ENCODE assay signal across 7 mouse cellular contexts in genomic region chr9:72660911-72661310, GRCm38 (mm10). TPM values are rescaled to one million over a fixed set of nuclear protein-coding genes. Genes with fewer than 3 reads are reported as not detected.
DNase-seq lines count a peak whose midpoint lies in the region; ATAC-seq and TF ChIP-seq lines count a peak whose summit lies in the region.

No protein-coding gene starts in this region.

- no peak for DNase-seq in lung, postnatal 10 days
- DNase-seq in cerebellum, adult 2 months = no peak
- DNase-seq in left cerebral cortex, adult 9 months (ENCODE audit: low spot score in 2 of 2) = no peak

- TF ChIP-seq POLR2A in cerebellum, adult 2 months (IDR thresholded peaks at IDR 0.05; ENCODE audit: borderline replicate concordance, insufficient read depth, low read length) = no peak

- H3K27ac ChIP-seq in lung, embryonic 15.5 days = peak overlapping the region; percentile 22; the same call in 1 of the 2 replicates
- peak overlapping the region; percentile 99 for H3K27ac ChIP-seq in forebrain, embryonic 13.5 days
- peak overlapping the region; percentile 99 for H3K27ac ChIP-seq in limb, embryonic 13.5 days
- peak overlapping the region; percentile 77 for H3K27ac ChIP-seq in stomach, embryonic 15.5 days
- no peak overlapping the region for H3K27ac ChIP-seq in cerebellum, adult 2 months (ENCODE audit: insufficient read depth, low read length)

- WGBS in lung, embryonic 15.5 days = 37% methylated on average over 1 of the region's 1 CpGs
- WGBS in forebrain, embryonic 13.5 days = 37% methylated on average over 1 of the region's 1 CpGs
- 38% methylated on average over 1 of the region's 1 CpGs for WGBS in limb, embryonic 13.5 days
- 30% methylated on average over 1 of the region's 1 CpGs for WGBS in stomach, embryonic 15.5 days
- WGBS in cerebellum, adult 2 months = 34% methylated on average over 1 of the region's 1 CpGs

- no peak for ATAC-seq in lung, embryonic 15.5 days (ENCODE audit: borderline replicate concordance, extremely low read depth, low FRiP score, low TSS enrichment)
- ATAC-seq in forebrain, embryonic 13.5 days = no peak
- ATAC-seq in limb, embryonic 13.5 days (ENCODE audit: low FRiP score, low read depth) = no peak
- ATAC-seq in stomach, embryonic 15.5 days (ENCODE audit: insufficient read depth, low FRiP score, low read depth) = no peak

- H3K27me3 ChIP-seq in lung, embryonic 15.5 days = no peaks in the 10 kb centered on the region
- no peaks in the 10 kb centered on the region for H3K27me3 ChIP-seq in forebrain, embryonic 13.5 days
- no peaks in the 10 kb centered on the region for H3K27me3 ChIP-seq in limb, embryonic 13.5 days
- no peaks in the 10 kb centered on the region for H3K27me3 ChIP-seq in stomach, embryonic 15.5 days (replicated peaks)
- no peaks in the 10 kb centered on the region for H3K27me3 ChIP-seq in cerebellum, adult 2 months (ENCODE audit: control insufficient read depth, insufficient read depth, low read length)

- H3K9ac ChIP-seq in lung, embryonic 15.5 days = no peak overlapping the region
- 0 out of 2 replicates have a peak overlapping the region, but pooled peaks have one; percentile 14 for H3K9ac ChIP-seq in forebrain, embryonic 13.5 days
- H3K9ac ChIP-seq in limb, embryonic 13.5 days = no peak overlapping the region
- no peak overlapping the region for H3K9ac ChIP-seq in stomach, embryonic 15.5 days

- TF ChIP-seq CTCF in cerebellum, adult 2 months (IDR thresholded peaks at IDR 0.05; ENCODE audit: borderline replicate concordance, insufficient read depth, low read depth, low read length) = no peak

- no peaks in the 10 kb centered on the region for H3K9me3 ChIP-seq in lung, embryonic 15.5 days
- no peaks in the 10 kb centered on the region for H3K9me3 ChIP-seq in forebrain, embryonic 13.5 days (replicated peaks)
- no peaks in the 10 kb centered on the region for H3K9me3 ChIP-seq in limb, embryonic 13.5 days
- H3K9me3 ChIP-seq in stomach, embryonic 15.5 days = no peaks in the 10 kb centered on the region

- no peak overlapping the region for H3K4me3 ChIP-seq in lung, embryonic 15.5 days
- H3K4me3 ChIP-seq in forebrain, embryonic 13.5 days = no peak overlapping the region
- H3K4me3 ChIP-seq in limb, embryonic 13.5 days = no peak overlapping the region
- H3K4me3 ChIP-seq in stomach, embryonic 15.5 days (replicated peaks) = no peak overlapping the region
- H3K4me3 ChIP-seq in cerebellum, adult 2 months (replicated peaks; ENCODE audit: insufficient read depth, low read depth, low read length) = no peak overlapping the region

- peaks cover 14% of the 10 kb centered on the region for H3K36me3 ChIP-seq in lung, embryonic 15.5 days
- peaks cover 6% of the 10 kb centered on the region for H3K36me3 ChIP-seq in forebrain, embryonic 13.5 days (ENCODE audit: poor library complexity, severe bottlenecking)
- peaks cover 21% of the 10 kb centered on the region for H3K36me3 ChIP-seq in limb, embryonic 13.5 days
- H3K36me3 ChIP-seq in stomach, embryonic 15.5 days = 0 out of 2 replicates have a peak, but pooled peaks cover 4% of the 10 kb centered on the region

- peak overlapping the region; percentile 84; the same call in 1 of the 2 replicates for H3K4me2 ChIP-seq in lung, embryonic 15.5 days
- H3K4me2 ChIP-seq in forebrain, embryonic 13.5 days = no peak overlapping the region
- H3K4me2 ChIP-seq in limb, embryonic 13.5 days (replicated peaks) = no peak overlapping the region
- H3K4me2 ChIP-seq in stomach, embryonic 15.5 days = peak overlapping the region; percentile 81; the same call in 1 of the 2 replicates

- H3K4me1 ChIP-seq in lung, embryonic 15.5 days = peaks cover 33% of the 10 kb centered on the region
- H3K4me1 ChIP-seq in forebrain, embryonic 13.5 days = peaks cover 38% of the 10 kb centered on the region
- H3K4me1 ChIP-seq in limb, embryonic 13.5 days = peaks cover 46% of the 10 kb centered on the region
- peaks cover 22% of the 10 kb centered on the region for H3K4me1 ChIP-seq in stomach, embryonic 15.5 days
- H3K4me1 ChIP-seq in cerebellum, adult 2 months (ENCODE audit: control insufficient read depth, insufficient read depth, low read length) = no peaks in the 10 kb centered on the region; the same call in 1 of the 2 replicates

RNA-seq across cellular contexts. Expression of gene Nedd4, which starts 1.2 kb away (rescaled TPM):
- polyA plus RNA-seq in lung, embryonic 15.5 days (2015; fragmentation: Nextera tagmentation; extraction: Ambion mirVana) = 660 and 677 TPM in 2 replicates
- polyA plus RNA-seq in forebrain, embryonic 13.5 days (2015; fragmentation: Nextera tagmentation; extraction: Ambion mirVana) = 552 and 600 TPM in 2 replicates
- 754 and 779 TPM in 2 replicates for polyA plus RNA-seq in limb, embryonic 13.5 days (2015; fragmentation: Nextera tagmentation; extraction: Ambion mirVana)
- polyA plus RNA-seq in stomach, embryonic 15.5 days (2015; fragmentation: Nextera tagmentation; extraction: Ambion mirVana) = 502 and 542 TPM in 2 replicates
- polyA plus RNA-seq in cerebellum, adult 2 months (2012; rRNA removed) = 248 and 269 TPM in 2 replicates

Comparison
In these comparisons a context has a peak if more than half of its experiments do, and no peak if none do; other contexts are left out.
1. H3K4me2 ChIP-seq: peak in lung, embryonic 15.5 days (single experiment) and stomach, embryonic 15.5 days (single experiment); none in forebrain, embryonic 13.5 days (single experiment) and limb, embryonic 13.5 days (single experiment).